Mouse (Mus musculus) retina, postnatal 7 days (tissue): ENCODE data around the gene Mc1r.
"Not testable (repeated sequence)": the region's sequence is repeated elsewhere in the genome, so short reads cannot be mapped to it uniquely, and the experiment has no call there.

ENCODE experiments used
- DNase-seq: peaks from one replicate; pipeline ENCODE4 v3.0.0-alpha.2; 2012; ENCODE audit warnings: low read depth, low spot score

Mc1r gene

GRCm38 (mm10) chr8:123430936-123431335 is 24.0 kb downstream of the Mc1r start:
- DNase-seq: not testable (repeated sequence)

GRCm38 (mm10) chr8:123431616-123432365 is 24.9 kb downstream of the Mc1r start:
- no peak for DNase-seq

GRCm38 (mm10) chr8:123432381-123432780 is 25.5 kb downstream of the Mc1r start:
- no peak for DNase-seq

GRCm38 (mm10) chr8:123433241-123433974 is 26.5 kb downstream of the Mc1r start:
- DNase-seq: not testable (repeated sequence)

- DNase-seq: no peak
These were observed 34.9 kb downstream of the Mc1r start for GRCm38 (mm10) chr8:123441788-123442187.

GRCm38 (mm10) chr8:123442351-123442750 is 35.4 kb downstream of the Mc1r start:
- no peak for DNase-seq

GRCm38 (mm10) chr8:123442871-123443575 is 36.1 kb downstream of the Mc1r start:
- DNase-seq: peak; percentile 85

- DNase-seq: no peak
These were observed 36.6 kb downstream of the Mc1r start for GRCm38 (mm10) chr8:123443576-123443921.

- DNase-seq: no peak
These were observed 37.2 kb downstream of the Mc1r start for GRCm38 (mm10) chr8:123444131-123444530.

- no peak for DNase-seq
These were observed 39.1 kb downstream of the Mc1r start for GRCm38 (mm10) chr8:123445981-123446380.

GRCm38 (mm10) chr8:123446799-123447198 is 39.9 kb downstream of the Mc1r start:
- no peak for DNase-seq

- no peak for DNase-seq
These were observed 43.9 kb downstream of the Mc1r start for GRCm38 (mm10) chr8:123450783-123451182.

- DNase-seq: not testable (repeated sequence)
These were observed 44.8 kb downstream of the Mc1r start for GRCm38 (mm10) chr8:123451747-123452146.

- DNase-seq: no peak
These were observed 45.2 kb downstream of the Mc1r start for GRCm38 (mm10) chr8:123452149-123452548.

GRCm38 (mm10) chr8:123453291-123453690 is 46.4 kb downstream of the Mc1r start:
- no peak for DNase-seq

GRCm38 (mm10) chr8:123453951-123454350 is 47.0 kb downstream of the Mc1r start:
- DNase-seq: no peak

GRCm38 (mm10) chr8:123454559-123454958 is 47.7 kb downstream of the Mc1r start:
- DNase-seq: no peak
